Mouse (Mus musculus) cerebellum, adult 2 months (tissue): ENCODE measurements around the gene Ryr3.

Experiments
- CTCF ChIP-seq: fragments of 200-500 bp; IDR thresholded peaks from 2 replicates; pipeline ENCODE4 v1.5.1; 2011; ENCODE audit warnings: low read depth, mild to moderate bottlenecking, control low read depth, low read length, moderate library complexity, borderline replicate concordance; ENCODE audit not compliant: insufficient read depth
- POLR2A ChIP-seq: fragments of 200-500 bp; IDR thresholded peaks from 2 replicates; pipeline ENCODE4 v1.6.1; 2011; ENCODE audit warnings: low read length, control low read depth, borderline replicate concordance; ENCODE audit not compliant: insufficient read depth

DNA sequence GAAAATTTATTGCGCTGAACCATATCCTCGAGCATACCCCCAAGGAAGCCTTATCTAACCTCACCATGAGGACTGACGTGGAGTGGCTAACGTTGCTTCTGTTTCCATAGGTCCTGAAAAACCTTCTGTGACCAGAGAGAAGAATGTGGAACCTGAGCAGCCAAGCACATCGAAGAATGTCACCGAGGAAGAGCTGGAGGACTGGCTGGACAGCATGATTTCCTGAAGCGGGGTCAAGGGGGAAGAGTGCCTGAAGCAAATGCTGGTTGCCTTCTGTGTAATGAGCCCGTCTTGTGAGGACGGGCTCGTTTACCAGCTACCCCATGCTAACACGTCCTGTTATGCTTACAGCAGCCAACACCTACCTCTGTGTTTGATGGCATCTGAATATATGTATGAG is 586.2 kb downstream of the Ryr3 start:
- TF ChIP-seq CTCF: no peak
- TF ChIP-seq POLR2A: no peak
